Mouse (Mus musculus): Measurements from ENCODE around the gene Gm17018.
"Not testable (repeated sequence)": the region's sequence is repeated elsewhere in the genome, so short reads cannot be mapped to it uniquely, and the experiment has no call there.

Gm17018 gene

GRCm38 (mm10) chr19:45560153-45560890 is at the start of gene Gm17018, which contains the start of gene Poll:
TSS of gene Gm17018 (plus strand) at chr19:45560615.
TSS of gene Poll (minus strand) at chr19:45560531.
- peak; percentile 85 for DNase-seq

GRCm38 (mm10) chr19:45510680-45511079 is 49.7 kb upstream of the Gm17018 start:
- DNase-seq, result no peak

GRCm38 (mm10) chr19:45511406-45511805 is 49.0 kb upstream of the Gm17018 start:
- DNase-seq, result peak; percentile 52

- no peak for DNase-seq
Measured at GRCm38 (mm10) chr19:45515341-45515740, 45.1 kb upstream of the Gm17018 start.

GRCm38 (mm10) chr19:45516264-45516663 is 44.2 kb upstream of the Gm17018 start:
- no peak for DNase-seq

GRCm38 (mm10) chr19:45527382-45527781 is 33.0 kb upstream of the Gm17018 start:
- no peak for DNase-seq

GRCm38 (mm10) chr19:45527931-45528534 is 32.4 kb upstream of the Gm17018 start:
- DNase-seq, result no peak

GRCm38 (mm10) chr19:45529294-45529693 is 31.1 kb upstream of the Gm17018 start:
- DNase-seq, result no peak

GRCm38 (mm10) chr19:45530200-45530995 is 30.0 kb upstream of the Gm17018 start:
- no peak for DNase-seq

- DNase-seq, result no peak
Measured at GRCm38 (mm10) chr19:45531554-45531953, 28.9 kb upstream of the Gm17018 start.

GRCm38 (mm10) chr19:45533617-45534016 is 26.8 kb upstream of the Gm17018 start:
- no peak for DNase-seq

GRCm38 (mm10) chr19:45535214-45535735 is 25.1 kb upstream of the Gm17018 start:
- no peak for DNase-seq

GRCm38 (mm10) chr19:45535929-45536328 is 24.5 kb upstream of the Gm17018 start:
- DNase-seq, result no peak

GRCm38 (mm10) chr19:45537505-45537904 is 22.9 kb upstream of the Gm17018 start:
- no peak for DNase-seq

- no peak for DNase-seq
Measured at GRCm38 (mm10) chr19:45540657-45541408, 19.6 kb upstream of the Gm17018 start.

- peak; percentile 72 for DNase-seq
Measured at GRCm38 (mm10) chr19:45541409-45542041, 18.9 kb upstream of the Gm17018 start.

GRCm38 (mm10) chr19:45542061-45542460 is 18.4 kb upstream of the Gm17018 start:
- DNase-seq, result no peak

GRCm38 (mm10) chr19:45544152-45544924 is 16.1 kb upstream of the Gm17018 start:
- DNase-seq, result no peak

GRCm38 (mm10) chr19:45544925-45545321 is 15.5 kb upstream of the Gm17018 start:
- peak; percentile 80 for DNase-seq

- not testable (repeated sequence) for DNase-seq
Measured at GRCm38 (mm10) chr19:45548196-45548595, 12.2 kb upstream of the Gm17018 start.

Measured in right cerebral cortex, postnatal 14 days (tissue).